Mouse (Mus musculus) intestine, embryonic 16.5 days (tissue): ENCODE measurements around the gene S1pr5. TPM values are rescaled to one million over a fixed set of nuclear protein-coding genes. Genes with fewer than 3 reads are reported as not detected.
A peak's percentile ranks its signal among the peaks of the same experiment; 100 is the strongest.

ENCODE experiments used
- ATAC-seq: fragments of 200-750 bp; cut with Nextera tagmentation; 2 replicates; pipeline ENCODE4 v1.8.0; 2017; ENCODE audit warnings: moderate TSS enrichment, moderate library complexity
- H3K27ac ChIP-seq: fragments of 300-500 bp; sonication (generic); 2 replicates; pipeline ENCODE4 v1.5.1; 2014; ENCODE audit warnings: mild to moderate bottlenecking, low read length
- H3K27me3 ChIP-seq: fragments of 300-500 bp; sonication (generic); replicated peaks from 2 replicates; pipeline ENCODE4 v1.6.1; 2014; ENCODE audit warnings: low read length, control low read depth, mixed read lengths; ENCODE audit not compliant: control insufficient read depth, insufficient read depth
- H3K36me3 ChIP-seq: fragments of 300-500 bp; sonication (generic); 2 replicates; pipeline ENCODE4 v1.6.1; 2014; ENCODE audit warnings: low read length, control low read depth; ENCODE audit not compliant: control insufficient read depth, insufficient read depth
- H3K4me1 ChIP-seq: fragments of 300-500 bp; sonication (generic); 2 replicates; pipeline ENCODE4 v1.6.1; 2014; ENCODE audit warnings: low read length, control low read depth, mixed read lengths; ENCODE audit not compliant: control insufficient read depth, insufficient read depth
- H3K4me2 ChIP-seq: fragments of 300-500 bp; sonication (generic); 2 replicates; pipeline ENCODE4 v1.6.1; 2014; ENCODE audit warnings: low read depth, low read length, control low read depth
- H3K4me3 ChIP-seq: fragments of 300-500 bp; sonication (generic); 2 replicates; pipeline ENCODE4 v1.5.1; 2014; ENCODE audit warnings: mild to moderate bottlenecking, low read length
- H3K9ac ChIP-seq: fragments of 300-500 bp; sonication (generic); 2 replicates; pipeline ENCODE4 v1.6.1; 2014; ENCODE audit warnings: low read depth, low read length
- H3K9me3 ChIP-seq: fragments of 300-500 bp; sonication (generic); 2 replicates; pipeline ENCODE4 v1.6.1; 2016; ENCODE audit warnings: low read length, control low read depth; ENCODE audit not compliant: control insufficient read depth
- whole genome bisulfite sequencing: fragments of 180-500 bp; shearing (Covaris S2); extraction: QIAGEN DNeasy Blood & Tissue Kit; methylation state at CpG from one replicate; pipeline ENCODE4 v1.1.7; 2014; 5-methylcytosine and 5-hydroxymethylcytosine counted together
- polyA plus RNA-seq: library from polyadenylated mRNA; unstranded; fragments of >200 nt; fragmentation: Nextera tagmentation; extraction: Ambion mirVana; gene quantifications from 2 replicates; pipeline ENCODE4 v1.2.1, GENCODE M21; 2015

S1pr5 gene
- polyA plus RNA-seq, 1 experiment from 2014 or later = 0.06 TPM

DNA sequence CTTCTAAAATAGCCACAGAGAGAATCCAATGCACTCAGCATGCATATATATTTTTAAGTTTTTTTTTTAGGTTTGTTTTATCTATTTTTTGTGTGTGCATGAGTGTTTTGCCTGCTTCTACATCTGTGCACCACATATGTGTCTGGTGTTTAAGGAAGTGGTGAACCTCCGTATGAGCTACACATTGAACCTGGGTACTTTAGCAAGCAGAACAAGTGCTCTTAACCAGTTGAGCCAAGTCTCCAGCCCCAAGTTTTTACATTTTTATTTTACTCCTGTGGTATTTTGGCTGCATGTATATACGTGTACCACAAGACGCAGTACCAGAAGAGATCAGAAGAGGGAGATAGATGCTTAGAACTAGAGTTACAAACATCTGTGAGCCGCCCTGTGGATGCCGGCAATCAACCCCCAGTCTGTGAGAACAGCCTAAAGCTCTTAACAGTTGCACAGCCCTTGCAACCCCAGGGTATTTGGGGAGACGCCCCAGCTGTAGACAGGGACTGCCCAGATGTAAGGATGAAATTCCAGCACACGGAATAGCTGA is 26.8 kb downstream of the S1pr5 start:
- peak overlapping the region; percentile 85 for H3K27ac ChIP-seq
- H3K9me3 ChIP-seq = no peaks in the 10 kb centered on the region; the same call in 1 of the 2 replicates
- no peaks in the 10 kb centered on the region for H3K27me3 ChIP-seq
- 18% methylated on average over 7 of the region's 7 CpGs for WGBS
- no peak overlapping the region for H3K4me3 ChIP-seq
- H3K36me3 ChIP-seq = no peaks in the 10 kb centered on the region
- no peak overlapping the region; the same call in 1 of the 2 replicates for H3K9ac ChIP-seq
- peak; percentile 26; the same call in 1 of the 2 replicates for ATAC-seq
- H3K4me2 ChIP-seq = peak overlapping the region; percentile 54; the same call in 1 of the 2 replicates
- H3K4me1 ChIP-seq = peaks cover 5% of the 10 kb centered on the region; the same call in 1 of the 2 replicates

DNA sequence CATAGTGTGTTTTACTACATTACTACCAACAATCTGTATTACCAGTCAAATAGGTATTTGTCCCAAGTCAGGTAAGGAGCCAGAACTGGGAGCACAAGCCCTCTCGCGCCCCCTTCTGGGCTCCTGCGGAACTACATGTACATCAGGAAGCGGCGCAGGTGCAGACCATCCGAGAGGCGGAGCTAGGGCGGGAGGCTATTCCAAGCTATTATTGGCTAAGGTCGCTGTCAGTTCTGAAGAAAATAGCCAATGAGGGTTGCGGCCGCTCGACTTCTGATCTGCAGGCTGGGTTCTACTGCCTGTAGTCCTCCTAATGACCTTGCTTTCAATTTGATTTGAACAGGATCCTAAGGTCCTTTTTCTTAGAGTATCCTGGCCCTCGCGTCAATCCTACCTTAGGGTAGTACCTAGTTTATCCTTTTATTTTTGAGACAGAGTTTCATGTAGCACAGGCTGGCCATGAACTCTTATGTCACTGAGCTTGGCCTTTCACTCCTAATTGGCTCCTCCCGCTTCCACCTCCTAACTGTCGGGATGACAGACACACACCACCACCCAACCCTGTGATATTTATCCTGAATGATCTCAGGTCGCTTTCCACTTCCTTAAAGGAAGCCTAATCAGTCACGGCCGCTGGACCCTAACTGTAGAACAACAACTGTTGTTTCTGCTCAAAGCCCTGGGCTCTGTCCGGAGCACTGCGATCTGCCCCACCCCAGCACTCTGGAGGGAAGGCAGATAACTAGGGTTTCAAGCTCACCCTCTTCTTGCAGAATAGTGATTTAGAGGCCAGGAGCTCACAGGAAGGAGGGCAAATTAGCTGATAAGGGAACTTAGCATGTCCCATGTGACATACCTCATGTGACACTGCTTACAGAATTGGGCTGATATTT is 27.5 kb downstream of the S1pr5 start:
- Histone ChIP-seq H3K27me3 (no peaks in the 10 kb centered on the region), H3K4me2 (peak overlapping the region; percentile 54), H3K27ac (peak overlapping the region; percentile 85), H3K36me3 (no peaks in the 10 kb centered on the region), H3K4me1 (peaks cover 5% of the 10 kb centered on the region; the same call in 1 of the 2 replicates), H3K9ac (peak overlapping the region; percentile 50), H3K4me3 (peak overlapping the region; percentile 34), H3K9me3 (no peaks in the 10 kb centered on the region; the same call in 1 of the 2 replicates)
- peak; percentile 89 for ATAC-seq
- 10% methylated on average over 21 of the region's 21 CpGs for WGBS

- Histone ChIP-seq H3K27ac (no peak overlapping the region), H3K27me3 (no peaks in the 10 kb centered on the region), H3K4me2 (no peak overlapping the region), H3K9ac (no peak overlapping the region), H3K4me1 (peaks cover 5% of the 10 kb centered on the region; the same call in 1 of the 2 replicates), H3K9me3 (no peaks in the 10 kb centered on the region; the same call in 1 of the 2 replicates), H3K36me3 (no peaks in the 10 kb centered on the region), H3K4me3 (no peak overlapping the region)
- WGBS = 50% methylated on average over 3 of the region's 3 CpGs
- no peak for ATAC-seq
Observed at GRCm38 (mm10) chr9:21219820-21220219, 28.4 kb downstream of the S1pr5 start.

GRCm38 (mm10) chr9:21216050-21216841 is 32.0 kb downstream of the S1pr5 start:
- H3K9ac ChIP-seq = no peak overlapping the region
- H3K4me3 ChIP-seq = no peak overlapping the region
- H3K4me2 ChIP-seq = no peak overlapping the region
- H3K27me3 ChIP-seq = no peaks in the 10 kb centered on the region
- no peaks in the 10 kb centered on the region for H3K9me3 ChIP-seq
- H3K27ac ChIP-seq = no peak overlapping the region
- H3K36me3 ChIP-seq = no peaks in the 10 kb centered on the region
- peaks cover 4% of the 10 kb centered on the region; the same call in 1 of the 2 replicates for H3K4me1 ChIP-seq
- ATAC-seq = no peak
- WGBS = 62% methylated on average over 25 of the region's 25 CpGs

- H3K27me3 ChIP-seq = no peaks in the 10 kb centered on the region
- no peak overlapping the region for H3K9ac ChIP-seq
- H3K27ac ChIP-seq = no peak overlapping the region
- WGBS = 51% methylated on average over 7 of the region's 7 CpGs
- H3K4me3 ChIP-seq = no peak overlapping the region
- no peaks in the 10 kb centered on the region for H3K36me3 ChIP-seq
- no peak overlapping the region for H3K4me2 ChIP-seq
- ATAC-seq = no peak
- H3K9me3 ChIP-seq = no peaks in the 10 kb centered on the region
- 0 out of 2 replicates have a peak, but pooled peaks cover 4% of the 10 kb centered on the region for H3K4me1 ChIP-seq
Observed at GRCm38 (mm10) chr9:21213617-21214190, 34.5 kb downstream of the S1pr5 start.

GRCm38 (mm10) chr9:21211624-21212023 is 36.6 kb downstream of the S1pr5 start:
- H3K27me3 ChIP-seq = no peaks in the 10 kb centered on the region
- H3K4me1 ChIP-seq = 0 out of 2 replicates have a peak, but pooled peaks cover 4% of the 10 kb centered on the region
- no peaks in the 10 kb centered on the region for H3K9me3 ChIP-seq
- H3K27ac ChIP-seq = no peak overlapping the region
- H3K4me3 ChIP-seq = no peak overlapping the region
- WGBS = 64% methylated on average over 7 of the region's 7 CpGs
- H3K9ac ChIP-seq = no peak overlapping the region
- no peaks in the 10 kb centered on the region for H3K36me3 ChIP-seq
- no peak overlapping the region for H3K4me2 ChIP-seq
- ATAC-seq = peak; percentile 85

- Histone ChIP-seq H3K9me3 (no peaks in the 10 kb centered on the region), H3K4me3 (no peak overlapping the region), H3K9ac (peak overlapping the region; percentile 38; the same call in 1 of the 2 replicates), H3K27ac (no peak overlapping the region), H3K4me2 (no peak overlapping the region), H3K27me3 (no peaks in the 10 kb centered on the region), H3K4me1 (0 out of 2 replicates have a peak, but pooled peaks cover 4% of the 10 kb centered on the region), H3K36me3 (no peaks in the 10 kb centered on the region)
- 78% methylated on average over 6 of the region's 6 CpGs for WGBS
- ATAC-seq = peak; percentile 40; the same call in 1 of the 2 replicates
Observed at GRCm38 (mm10) chr9:21210821-21211220, 37.4 kb downstream of the S1pr5 start.

- no peak overlapping the region for H3K4me2 ChIP-seq
- H3K4me3 ChIP-seq = no peak overlapping the region
- H3K27ac ChIP-seq = no peak overlapping the region
- no peak overlapping the region for H3K9ac ChIP-seq
- ATAC-seq = no peak
- H3K4me1 ChIP-seq = peaks cover 13% of the 10 kb centered on the region; the same call in 1 of the 2 replicates
- no peaks in the 10 kb centered on the region for H3K27me3 ChIP-seq
- no peaks in the 10 kb centered on the region for H3K36me3 ChIP-seq
- no peaks in the 10 kb centered on the region for H3K9me3 ChIP-seq
- 63% methylated on average over 2 of the region's 2 CpGs for WGBS
Observed at GRCm38 (mm10) chr9:21208626-21209025, 39.6 kb downstream of the S1pr5 start.
